Mouse (Mus musculus) monocyte, adult 2 months (primary cell): ENCODE data around the gene Gimap5.

Experiments
- DNase-seq, 2 experiments: peaks; one replicate each; pipeline ENCODE4 v3.0.0; 2022; ENCODE audit warnings: low spot score in 2 of 2, low read depth in 1 of 2

Gimap5 gene

DNA sequence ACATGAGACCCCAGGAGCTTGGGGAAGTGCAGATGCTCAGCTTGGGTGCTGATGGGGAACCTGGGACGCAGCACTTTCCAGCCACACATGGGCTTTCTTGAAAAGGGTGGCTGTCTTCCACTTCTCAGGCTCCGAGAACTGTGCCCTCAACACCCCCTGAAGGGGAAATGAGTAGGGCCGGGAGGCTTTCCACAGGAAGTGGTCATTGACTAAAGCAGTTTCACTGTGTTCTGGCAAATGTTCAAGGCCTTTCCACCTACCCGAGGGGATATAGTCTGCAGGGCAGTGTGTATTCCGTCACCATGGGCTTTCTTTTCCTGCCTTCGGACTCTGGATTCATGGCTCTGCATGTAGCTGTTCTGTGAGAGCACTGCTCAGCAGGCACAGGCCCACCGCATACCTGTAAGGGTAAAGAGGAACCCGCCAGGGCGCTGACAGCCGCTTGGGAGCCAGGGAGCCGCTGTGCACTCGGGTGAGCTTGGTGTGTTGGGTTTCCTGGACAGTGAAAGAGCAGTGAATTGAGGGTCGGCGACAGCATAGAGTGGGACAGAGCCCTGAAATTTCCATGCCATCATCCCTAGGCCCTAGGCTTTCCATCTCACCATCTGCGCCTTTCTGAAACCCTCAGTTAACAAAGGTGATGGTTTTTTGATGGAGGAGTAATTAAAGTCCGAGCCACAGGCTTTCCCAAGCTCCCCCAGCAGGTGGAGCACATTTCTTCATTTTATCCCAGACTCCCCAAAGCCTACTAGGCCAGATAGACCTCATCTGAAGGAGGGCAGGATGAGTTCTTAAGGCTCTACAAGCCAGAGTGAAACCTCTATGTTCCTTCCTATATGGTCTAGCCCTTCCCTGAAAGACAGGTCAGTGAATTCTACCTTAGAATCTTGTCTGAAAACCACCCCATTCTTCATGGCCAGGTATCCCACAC is at the start of gene Gimap5:
Gimap5 (plus strand) TSS at position 239 of the 931 bp plus-strand sequence.
- DNase-seq = no peak

DNA sequence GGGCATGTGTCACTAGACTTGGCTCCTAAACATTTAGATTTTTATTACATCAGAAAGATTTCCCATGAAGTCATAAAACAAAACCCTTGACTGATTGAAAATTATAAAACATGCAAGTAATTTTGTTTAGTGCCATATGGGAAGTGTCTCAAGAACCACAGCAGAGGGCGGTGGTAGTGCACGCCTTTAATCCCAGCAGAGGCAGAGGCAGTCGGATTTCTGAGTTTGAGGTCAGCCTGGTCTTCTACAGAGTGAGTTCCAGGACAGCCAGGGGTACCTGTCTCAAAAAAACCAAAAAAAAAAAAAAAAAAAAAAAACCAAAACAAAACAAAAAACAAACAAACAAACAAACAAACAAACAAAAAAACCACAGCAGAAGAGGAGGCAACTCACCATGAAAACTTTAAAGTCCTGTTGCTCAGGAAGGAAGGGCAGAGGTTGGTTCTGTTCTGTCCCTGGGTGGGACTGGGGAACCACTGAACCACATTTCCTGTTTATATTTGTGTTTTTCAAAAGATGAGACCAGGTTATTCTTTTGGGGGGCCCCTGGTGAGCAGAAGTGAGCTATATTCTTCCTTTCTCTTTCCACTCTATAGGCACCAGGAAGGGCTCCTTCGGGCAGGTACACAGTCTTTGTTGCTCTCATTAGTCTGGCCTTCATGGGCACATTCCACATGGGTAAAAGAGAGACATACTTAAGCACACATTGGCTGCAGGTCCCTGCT is 49.0 kb upstream of the Gimap5 start:
- DNase-seq = no peak

DNA sequence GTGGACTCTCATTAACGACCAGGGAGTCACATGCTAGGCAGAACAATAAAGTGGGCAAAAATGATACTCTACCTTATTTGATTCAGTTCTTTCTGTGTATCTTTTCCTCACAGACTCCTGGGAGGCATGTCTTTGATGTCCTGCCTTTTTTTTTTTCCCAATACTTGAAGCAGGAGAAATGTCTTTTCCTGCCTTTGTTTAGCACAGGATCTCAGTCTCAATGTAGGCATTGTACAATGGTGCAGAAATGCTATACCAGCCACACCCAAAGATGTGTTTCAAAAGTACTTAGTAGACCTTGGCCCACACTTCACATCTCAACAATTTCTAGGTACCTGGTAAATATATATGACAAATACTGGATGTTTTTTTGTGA is 48.5 kb upstream of the Gimap5 start:
- no peak for DNase-seq

GRCm38 (mm10) chr6:48698066-48698856 is 47.7 kb upstream of the Gimap5 start:
- DNase-seq = no peak

DNA sequence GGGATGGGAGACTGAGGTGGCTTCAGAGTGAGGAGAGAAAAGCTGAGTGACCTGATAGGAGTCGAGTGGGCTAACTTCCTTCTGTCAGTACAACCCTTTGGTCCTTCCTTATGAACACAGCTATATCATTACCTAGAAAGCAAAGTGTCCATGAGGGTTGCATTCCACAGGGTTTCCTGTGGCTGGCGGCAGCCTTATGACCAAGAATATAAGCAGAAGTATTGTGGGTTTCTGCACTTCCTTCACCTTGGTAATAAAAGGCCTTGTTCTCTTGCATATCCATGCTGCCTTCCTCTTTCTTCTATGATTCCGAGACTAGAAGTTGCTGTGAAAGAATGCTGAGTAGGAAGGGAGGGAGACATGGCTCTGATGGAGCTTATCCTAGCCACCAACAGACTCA is 47.1 kb upstream of the Gimap5 start:
- DNase-seq = no peak

DNA sequence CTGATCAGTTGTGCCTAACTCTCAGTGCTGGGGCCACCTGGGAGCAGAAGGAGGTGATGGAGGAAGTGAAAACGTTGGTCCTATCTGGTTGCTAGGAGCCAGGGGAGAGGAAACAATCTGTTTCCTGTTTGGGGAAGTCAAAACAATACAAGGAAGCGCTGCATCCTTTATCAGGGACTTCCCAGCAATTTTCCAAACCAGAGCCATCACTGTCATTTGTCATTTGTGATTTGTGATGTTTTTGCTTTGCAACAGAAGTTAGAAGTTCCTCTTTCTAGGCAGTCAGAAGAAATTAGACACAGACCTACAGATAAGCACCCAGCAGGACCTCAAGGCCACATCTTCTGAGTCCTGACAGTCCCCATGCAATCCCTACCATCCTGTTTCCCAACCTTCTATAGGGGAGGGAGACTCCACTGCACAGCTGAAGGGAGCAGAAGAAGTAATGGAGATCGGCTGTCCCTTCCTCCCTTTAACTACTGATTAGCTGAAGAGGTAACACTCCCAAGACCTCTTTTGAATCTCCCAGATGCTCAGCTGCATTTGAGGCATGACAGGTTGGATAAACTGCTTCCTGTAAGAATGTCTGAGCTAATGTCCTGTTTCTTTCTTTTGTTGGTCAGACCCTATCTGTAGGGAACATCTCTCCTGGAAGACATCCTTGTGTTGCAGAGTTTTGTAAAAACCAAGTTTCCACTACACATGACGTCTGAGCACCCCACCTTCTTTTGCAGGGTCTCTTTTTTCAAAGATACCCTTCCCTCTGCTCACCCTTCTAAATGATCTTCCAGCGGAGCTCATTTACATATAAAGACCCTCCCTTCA is 45.5 kb upstream of the Gimap5 start:
- DNase-seq = no peak

DNA sequence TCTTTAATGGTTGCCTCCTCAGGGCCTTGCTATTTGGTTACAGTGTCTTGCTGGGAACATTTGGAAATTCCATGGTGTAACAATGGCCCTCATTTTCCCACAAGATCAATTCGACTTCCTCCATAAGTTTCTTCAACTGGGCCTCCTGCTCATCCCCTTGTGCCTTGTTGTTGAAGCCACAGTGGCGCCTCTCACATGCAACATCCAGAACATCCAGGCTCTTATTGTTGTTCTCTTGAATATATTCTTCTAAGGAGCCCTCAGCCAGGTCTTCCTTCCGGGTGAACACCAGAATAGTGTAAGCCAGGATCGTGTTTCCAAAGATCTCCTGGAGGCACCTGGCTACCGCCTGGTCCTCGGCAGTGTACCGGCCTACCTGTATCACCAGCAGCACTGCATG is 43.9 kb upstream of the Gimap5 start:
- no peak for DNase-seq

DNA sequence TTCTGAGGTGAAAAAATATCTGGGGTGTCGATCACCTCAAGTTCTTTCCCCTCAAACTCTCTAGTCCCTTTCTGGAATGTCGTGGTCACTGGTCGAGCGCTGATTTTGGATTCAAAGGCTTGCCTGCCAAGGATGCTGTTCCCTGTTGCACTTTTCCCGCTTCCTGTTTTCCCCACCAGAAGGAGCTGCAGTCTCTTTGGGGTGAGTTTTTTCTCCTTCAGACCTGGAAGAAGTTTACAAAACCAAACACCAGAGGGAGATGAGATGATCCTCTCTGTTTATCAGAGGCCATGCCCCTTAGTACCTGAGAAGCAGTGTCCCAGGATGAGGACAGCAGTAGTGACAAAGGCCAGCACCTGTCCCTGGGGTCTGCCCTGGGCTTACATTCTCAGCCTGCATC is 43.4 kb upstream of the Gimap5 start:
- no peak for DNase-seq

- no peak for DNase-seq
Measured at GRCm38 (mm10) chr6:48704146-48704545, 41.9 kb upstream of the Gimap5 start.

DNA sequence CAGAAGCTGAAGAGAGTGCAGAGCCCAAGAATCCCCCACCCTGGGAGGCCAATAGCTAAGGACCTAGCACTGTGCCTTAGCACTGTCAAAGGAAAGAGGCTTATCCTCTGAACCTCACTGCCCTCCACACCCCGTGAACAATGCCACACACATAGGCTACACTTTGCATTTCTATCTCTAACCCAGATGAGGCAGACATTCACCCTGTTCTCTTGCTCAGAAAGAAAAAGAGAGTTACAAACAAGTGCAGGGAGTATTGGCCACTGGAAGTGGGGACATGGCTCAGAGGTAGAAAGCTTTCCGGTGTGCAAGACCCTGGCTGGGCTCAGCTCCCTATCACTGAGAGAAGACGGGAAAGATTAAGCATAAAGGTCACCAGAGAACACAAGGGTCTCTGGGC is 39.9 kb upstream of the Gimap5 start:
- DNase-seq = no peak

DNA sequence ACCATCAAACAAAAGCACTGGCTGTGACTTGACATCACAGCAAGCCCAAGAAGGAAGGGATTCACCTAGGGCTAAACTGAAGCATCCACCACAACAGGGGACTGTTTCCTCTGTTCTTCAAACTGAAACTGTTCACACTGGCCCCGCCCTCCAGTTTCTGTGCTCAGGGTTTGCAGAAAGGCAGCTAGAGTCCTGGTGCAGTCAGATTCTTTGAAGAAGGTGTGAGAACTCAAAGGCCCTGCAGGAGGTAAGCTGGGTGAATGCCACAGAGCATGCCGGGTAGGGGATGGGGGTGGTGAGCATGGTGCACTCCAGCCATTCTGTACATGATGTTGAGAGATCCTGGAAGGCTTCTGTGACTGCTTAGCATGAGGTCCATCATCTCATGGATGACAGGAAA is 27.5 kb upstream of the Gimap5 start, which contains the start of the genes Gm28053 and Gimap7:
Gm28053 (plus strand) TSS at position 153 of the 400 bp plus-strand sequence.
Gimap7 (plus strand) TSS at position 167 of the 400 bp plus-strand sequence.
- no peak for DNase-seq

GRCm38 (mm10) chr6:48720326-48720725 is 25.7 kb upstream of the Gimap5 start:
- no peak for DNase-seq

DNA sequence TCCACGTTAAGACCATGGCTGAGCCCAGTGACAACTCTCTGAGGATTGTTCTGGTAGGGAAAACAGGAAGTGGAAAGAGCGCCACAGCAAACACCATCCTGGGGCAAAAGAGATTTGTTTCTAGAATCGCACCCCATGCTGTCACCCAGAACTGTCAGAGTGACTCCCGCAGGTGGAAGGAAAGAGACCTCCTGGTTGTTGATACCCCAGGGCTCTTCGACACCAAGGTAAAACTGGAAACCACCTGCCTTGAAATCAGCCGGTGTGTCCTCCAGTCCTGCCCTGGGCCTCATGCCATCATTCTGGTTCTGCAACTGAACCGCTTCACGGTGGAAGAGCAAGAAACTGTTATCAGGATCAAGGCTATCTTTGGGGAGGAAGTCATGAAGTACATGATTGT is 22.5 kb upstream of the Gimap5 start:
- no peak for DNase-seq

GRCm38 (mm10) chr6:48725476-48725875 is 20.5 kb upstream of the Gimap5 start:
- DNase-seq = no peak

DNA sequence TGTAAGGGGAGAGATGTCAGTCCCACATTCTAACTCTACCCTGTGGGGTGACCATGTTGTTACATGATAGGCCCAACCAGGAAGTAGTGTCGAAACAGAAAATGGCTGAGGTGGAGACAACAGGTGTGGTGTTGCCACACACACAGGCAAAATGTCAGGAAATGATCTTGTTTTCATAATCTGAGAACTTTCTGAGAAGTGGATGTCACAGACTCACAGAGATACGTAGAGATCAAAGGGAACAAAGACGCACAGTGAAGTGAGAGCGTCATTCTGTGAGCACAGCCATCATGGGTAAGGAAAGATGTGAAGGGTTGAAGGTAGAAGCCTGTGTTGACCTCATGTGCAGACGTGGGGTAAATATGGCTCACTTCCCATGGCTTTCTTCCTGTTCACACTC is 18.2 kb upstream of the Gimap5 start:
- DNase-seq = no peak

DNA sequence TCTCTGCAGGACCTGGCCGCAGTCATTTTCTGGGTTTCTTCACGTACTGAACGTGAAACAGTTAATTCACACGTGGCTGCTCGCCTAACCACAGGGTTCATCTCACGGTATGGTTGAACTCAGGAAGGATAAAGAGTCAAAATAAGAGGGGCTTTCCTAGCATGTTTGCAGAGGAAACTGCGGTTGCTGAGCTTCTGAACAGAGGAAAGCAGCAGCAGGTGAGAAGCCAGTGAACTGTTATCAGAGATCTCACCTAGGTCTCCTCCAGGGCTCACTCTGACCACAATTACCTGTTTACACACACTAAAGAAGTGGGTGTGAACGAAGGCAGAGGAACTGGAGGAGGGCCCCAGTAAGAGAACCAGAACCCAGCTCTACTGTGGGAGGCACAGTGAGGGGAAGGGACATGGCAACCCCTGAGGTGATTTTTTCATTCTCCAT is 13.1 kb upstream of the Gimap5 start:
- DNase-seq = no peak

- DNase-seq = no peak
Measured at GRCm38 (mm10) chr6:48733660-48734059, 12.3 kb upstream of the Gimap5 start.

DNA sequence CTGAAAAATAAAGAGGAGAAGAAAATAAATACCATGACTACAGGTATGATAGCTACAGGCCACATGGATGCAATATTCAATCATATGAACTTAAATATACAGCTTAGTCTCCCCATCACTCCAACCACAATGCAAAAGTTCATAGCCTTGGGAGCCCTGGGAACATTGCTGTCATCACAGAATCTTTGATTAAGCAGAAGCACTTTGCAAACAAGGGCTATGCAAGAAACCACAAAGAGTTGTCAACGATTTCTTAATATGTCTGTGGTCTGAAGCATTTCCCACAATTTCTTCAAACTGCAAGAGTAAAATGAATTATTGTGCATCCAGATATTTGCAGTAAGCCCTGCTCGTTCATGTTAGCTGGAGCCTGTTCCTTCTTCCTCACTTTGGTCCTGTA is 8.9 kb upstream of the Gimap5 start:
- no peak for DNase-seq

- DNase-seq = no peak
Measured at GRCm38 (mm10) chr6:48737688-48738087, 8.3 kb upstream of the Gimap5 start.

DNA sequence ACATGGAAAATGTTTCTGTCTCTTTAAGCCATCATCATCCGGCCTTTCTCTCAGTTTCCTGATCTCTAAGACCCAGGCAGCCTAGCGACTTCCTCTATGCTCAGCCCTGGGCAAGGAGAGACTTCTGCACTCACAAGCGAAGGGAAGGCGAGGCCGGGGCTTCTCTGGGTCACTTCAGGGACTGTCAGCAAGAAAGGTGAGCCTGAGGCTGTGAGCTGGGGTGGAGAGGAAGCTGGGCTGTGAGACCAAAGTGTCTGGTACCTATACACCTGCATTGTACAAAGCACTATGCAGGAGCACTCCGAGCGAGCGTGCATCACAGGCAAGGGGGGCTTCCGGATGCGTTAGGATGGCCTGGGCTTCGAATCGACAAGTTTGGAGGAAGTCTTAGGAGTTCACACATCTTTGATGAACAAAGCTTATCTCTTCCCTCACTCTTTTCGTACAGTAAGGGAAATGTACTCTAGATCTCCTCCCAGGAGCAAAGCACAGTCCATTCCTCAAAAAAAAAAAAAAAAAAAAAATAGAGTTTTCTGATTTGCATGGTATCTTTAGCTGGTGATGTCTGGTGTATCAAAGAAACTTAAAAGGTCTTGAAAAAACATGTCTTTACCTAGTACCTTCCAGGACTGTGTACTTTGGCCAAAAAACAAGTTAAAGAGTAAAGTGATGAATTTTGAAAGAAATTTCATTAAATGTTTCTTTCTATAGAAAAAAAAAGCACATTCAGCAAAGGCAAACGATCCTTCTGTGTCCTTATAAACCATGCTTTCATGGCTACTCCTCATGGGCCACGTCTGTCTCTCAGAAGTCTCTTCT is 6.8 kb upstream of the Gimap5 start, which contains the start of gene Gimap1:
Gimap1 (plus strand) TSS at position 94 of the 819 bp plus-strand sequence.
- DNase-seq = no peak
